In genomic region chr6:46362156-46362555, GRCm38 (mm10) we compare ENCODE assay signal across 15 mouse cellular contexts.
DNase-seq lines count a peak whose midpoint lies in the region; ATAC-seq and TF ChIP-seq lines count a peak whose summit lies in the region.
"Had no signal": no experiment of that assay in that cellular context is flagged by ENCODE, and none has a peak within 500 bp of the region (broad histone marks: within the 10 kb centered on the region; RNA-seq: fewer than 3 reads in every experiment).

No protein-coding gene starts in this region.

- no peaks in the 10 kb centered on the region for H3K9me3 ChIP-seq in forebrain, embryonic 15.5 days
- H3K9me3 ChIP-seq in lung, postnatal 0 days (ENCODE audit: low read length), result no peaks in the 10 kb centered on the region
- H3K9me3 ChIP-seq: embryonic facial prominence, embryonic 13.5 days; G1E; kidney, embryonic 15.5 days; limb, embryonic 13.5 days; neural tube, embryonic 13.5 days had no signal

- peak; percentile 92 for ATAC-seq in forebrain, embryonic 15.5 days (replicated peaks)
- ATAC-seq in lung, postnatal 0 days, result no peak

- TF ChIP-seq CTCF in lung, postnatal 0 days (IDR thresholded peaks at IDR 0.05), result no peak

- H3K4me1 ChIP-seq in forebrain, embryonic 15.5 days, result peaks cover 6% of the 10 kb centered on the region; the same call in 1 of the 2 replicates
- H3K4me1 ChIP-seq in lung, postnatal 0 days (ENCODE audit: insufficient read depth, low read depth, low read length), result no peaks in the 10 kb centered on the region
- H3K4me1 ChIP-seq: embryonic facial prominence, embryonic 13.5 days; kidney, embryonic 15.5 days; limb, embryonic 13.5 days; neural tube, embryonic 13.5 days had no signal

- no peak overlapping the region for H3K9ac ChIP-seq in forebrain, embryonic 15.5 days (replicated peaks)
- H3K9ac ChIP-seq in lung, postnatal 0 days (replicated peaks; ENCODE audit: low read depth), result no peak overlapping the region
- H3K9ac ChIP-seq: embryonic facial prominence, embryonic 13.5 days; kidney, embryonic 15.5 days; limb, embryonic 13.5 days; neural tube, embryonic 13.5 days had no signal

- no peaks in the 10 kb centered on the region for H3K36me3 ChIP-seq in forebrain, embryonic 15.5 days
- H3K36me3 ChIP-seq in lung, postnatal 0 days (ENCODE audit: insufficient read depth, low read length), result no peaks in the 10 kb centered on the region
- H3K36me3 ChIP-seq: embryonic facial prominence, embryonic 13.5 days; G1E; kidney, embryonic 15.5 days; limb, embryonic 13.5 days; neural tube, embryonic 13.5 days had no signal

- H3K4me3 ChIP-seq in forebrain, embryonic 15.5 days, result no peak overlapping the region
- H3K4me3 ChIP-seq in lung, postnatal 0 days (ENCODE audit: low read depth, low read length), result no peak overlapping the region
- H3K4me3 ChIP-seq: embryonic facial prominence, embryonic 13.5 days; kidney, embryonic 15.5 days; limb, embryonic 13.5 days; neural tube, embryonic 13.5 days had no signal

- 66% methylated on average over 1 of the region's 1 CpGs for WGBS in forebrain, embryonic 15.5 days
- WGBS in lung, postnatal 0 days, result 67% methylated on average over 1 of the region's 1 CpGs

- intact Hi-C loops in left cerebral cortex, postnatal 14 days (cut with DNase I), result no loop called here

- no peaks in the 10 kb centered on the region for H3K27me3 ChIP-seq in forebrain, embryonic 15.5 days
- no peaks in the 10 kb centered on the region for H3K27me3 ChIP-seq in lung, postnatal 0 days (replicated peaks; ENCODE audit: insufficient read depth, low read length)
- H3K27me3 ChIP-seq: embryonic facial prominence, embryonic 13.5 days; kidney, embryonic 15.5 days; limb, embryonic 13.5 days; neural tube, embryonic 13.5 days had no signal

- H3K4me2 ChIP-seq in forebrain, embryonic 15.5 days (replicated peaks), result no peak overlapping the region
- no peak overlapping the region for H3K4me2 ChIP-seq in lung, postnatal 0 days (replicated peaks; ENCODE audit: low read depth, low read length)
- H3K4me2 ChIP-seq: embryonic facial prominence, embryonic 13.5 days; kidney, embryonic 15.5 days; limb, embryonic 13.5 days; neural tube, embryonic 13.5 days had no signal

- TF ChIP-seq EP300 in lung, postnatal 0 days (IDR thresholded peaks at IDR 0.05), result no peak

- H3K27ac ChIP-seq in forebrain, embryonic 15.5 days (replicated peaks), result no peak overlapping the region
- H3K27ac ChIP-seq in lung, postnatal 0 days (ENCODE audit: low read length), result no peak overlapping the region
- H3K27ac ChIP-seq: embryonic facial prominence, embryonic 13.5 days; kidney, embryonic 15.5 days; limb, embryonic 13.5 days; neural tube, embryonic 13.5 days had no signal

- peak; percentile 7 for DNase-seq in cerebellum, adult 9-10 months
- DNase-seq in cerebellum, adult 8-10 months, result no peak
- DNase-seq in left cerebral cortex, postnatal 14 days (ENCODE audit: low spot score in 2 of 2), result peak; percentile 7 to 49
- no peak for DNase-seq in left cerebral cortex, adult 18-20 months (ENCODE audit: low spot score in 2 of 2)
- peak; percentile 38 for DNase-seq in lung, postnatal 0 days (ENCODE audit: low spot score)
- no peak for DNase-seq in thymus, postnatal 10 days (ENCODE audit: low spot score in 2 of 2)
- DNase-seq in urinary bladder, postnatal 4 days (ENCODE audit: low spot score in 2 of 2), result no peak
- DNase-seq: gastrocnemius, postnatal 36 days; thymus, postnatal 4 days had no signal

Comparison
In these comparisons a context has a peak if more than half of its experiments do, and no peak if none do; other contexts are left out.
1. DNase-seq: peak in cerebellum, adult 9-10 months (single experiment), left cerebral cortex, postnatal 14 days (2 of 2) and lung, postnatal 0 days (single experiment); none in cerebellum, adult 8-10 months (single experiment), left cerebral cortex, adult 18-20 months (0 of 2), thymus, postnatal 10 days (0 of 2) and urinary bladder, postnatal 4 days (0 of 2).